Mouse (Mus musculus) hindbrain, embryonic 14.5 days (tissue): ENCODE measurements around the gene Naa25. TPM values are rescaled to one million over a fixed set of nuclear protein-coding genes. Genes with fewer than 3 reads are reported as not detected.
A peak's percentile ranks its signal among the peaks of the same experiment; 100 is the strongest.
"Not testable (repeated sequence)": the region's sequence is repeated elsewhere in the genome, so short reads cannot be mapped to it uniquely, and the experiment has no call there.

Experiments used
- ATAC-seq: fragments of 200-750 bp; cut with Nextera tagmentation; 2 replicates; pipeline ENCODE4 v1.8.0; 2017; ENCODE audit warnings: moderate number of reproducible peaks, mild to moderate bottlenecking, moderate TSS enrichment, moderate library complexity; ENCODE audit not compliant: low FRiP score
- DNase-seq: peaks from one replicate; pipeline ENCODE4 v3.0.0-alpha.2; 2015; ENCODE audit warnings: low spot score
- H3K27ac ChIP-seq: fragments of 300-500 bp; sonication (generic); 2 replicates; pipeline ENCODE4 v1.5.1; 2014; ENCODE audit warnings: mild to moderate bottlenecking, moderate library complexity
- H3K27me3 ChIP-seq: fragments of 300-500 bp; sonication (generic); 2 replicates; pipeline ENCODE4 v1.6.1; 2014; ENCODE audit warnings: mild to moderate bottlenecking, low read length, mixed read lengths; ENCODE audit not compliant: control insufficient read depth, insufficient read depth
- H3K36me3 ChIP-seq: fragments of 300-500 bp; sonication (generic); replicated peaks from 2 replicates; pipeline ENCODE4 v1.6.1; 2014; ENCODE audit not compliant: control insufficient read depth, insufficient read depth
- H3K4me1 ChIP-seq: fragments of 300-500 bp; sonication (generic); replicated peaks from 2 replicates; pipeline ENCODE4 v1.6.1; 2014; ENCODE audit warnings: antibody characterized with exemption, low read length, mixed read lengths; ENCODE audit not compliant: control insufficient read depth, insufficient read depth
- H3K4me2 ChIP-seq: fragments of 300-500 bp; sonication (generic); replicated peaks from 2 replicates; pipeline ENCODE4 v1.6.1; 2014; ENCODE audit warnings: mild to moderate bottlenecking, moderate library complexity
- H3K4me3 ChIP-seq: fragments of 300-500 bp; sonication (generic); replicated peaks from 2 replicates; pipeline ENCODE4 v1.5.1; 2014; ENCODE audit warnings: mild to moderate bottlenecking, low read length
- H3K9ac ChIP-seq: fragments of 300-500 bp; sonication (generic); 2 replicates; pipeline ENCODE4 v1.6.1; 2014
- H3K9me3 ChIP-seq: fragments of 300-500 bp; sonication (generic); 2 replicates; pipeline ENCODE4 v1.6.1; 2016; ENCODE audit warnings: low read length; ENCODE audit not compliant: control insufficient read depth
- WGBS: fragments of 180-500 bp; shearing (Covaris S2); extraction: QIAGEN DNeasy Blood & Tissue Kit; methylation state at CpG from one replicate; pipeline ENCODE4 v1.1.7; 2014; 5-methylcytosine and 5-hydroxymethylcytosine counted together
- polyA plus RNA-seq: library from polyadenylated mRNA; unstranded; fragments of >200 nt; fragmentation: Nextera tagmentation; extraction: Ambion mirVana; gene quantifications from 2 replicates; pipeline ENCODE4 v1.2.1, GENCODE M21; 2014

Gene Naa25
- 55.3 and 63.6 TPM in 2 replicates for polyA plus RNA-seq

- no peaks in the 10 kb centered on the region for H3K9me3 ChIP-seq
- ATAC-seq (peak; percentile 95), DNase-seq (peak; percentile 98)
- peak within 1 kb of the TSS; percentile 92 for H3K9ac ChIP-seq
- peaks cover 7% of the 10 kb centered on the region; the same call in 1 of the 2 replicates for H3K36me3 ChIP-seq
- H3K27ac ChIP-seq, result peak within 1 kb of the TSS; percentile 86
- peaks cover 18% of the 10 kb centered on the region for H3K4me1 ChIP-seq
- H3K27me3 ChIP-seq, result no peaks in the 10 kb centered on the region
- WGBS, result 10% methylated on average over 51 of the region's 53 CpGs
- H3K4me3 ChIP-seq, result peak within 1 kb of the TSS; percentile 98
- peak within 1 kb of the TSS; percentile 89 for H3K4me2 ChIP-seq
These were observed at the start of gene Naa25 for GRCm38 (mm10) chr5:121397187-121398145. Gene Naa25, plus strand, starts transcription at chr5:121397936.

DNA sequence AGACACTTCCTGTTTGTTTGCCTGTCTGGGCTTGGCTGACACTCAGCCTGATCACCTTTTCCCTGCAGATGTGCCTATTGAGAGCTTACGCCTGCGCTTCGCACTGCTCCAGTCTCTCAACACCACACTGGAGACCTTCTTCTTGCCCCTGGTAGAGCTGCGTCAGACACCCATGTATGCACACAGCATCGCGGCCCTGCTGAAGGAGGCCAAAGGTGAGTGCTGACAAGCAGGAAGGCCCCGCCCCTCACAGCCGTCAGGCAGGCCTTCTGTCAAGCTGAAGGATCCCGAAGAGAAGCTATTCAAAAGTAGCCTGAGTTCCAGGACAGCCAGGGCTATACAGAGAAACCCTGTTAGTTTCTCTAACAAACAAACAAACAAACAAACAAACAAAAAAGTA, 38.5 kb upstream of the Naa25 start:
- Histone ChIP-seq H3K4me3 (no peak overlapping the region), H3K9me3 (no peaks in the 10 kb centered on the region), H3K27me3 (no peaks in the 10 kb centered on the region), H3K36me3 (peaks cover 100% of the 10 kb centered on the region), H3K4me1 (no peaks in the 10 kb centered on the region), H3K4me2 (no peak overlapping the region), H3K27ac (no peak overlapping the region), H3K9ac (no peak overlapping the region)
- no peak for DNase-seq
- WGBS, result 81% methylated on average over 9 of the region's 9 CpGs
- ATAC-seq, result no peak

DNA sequence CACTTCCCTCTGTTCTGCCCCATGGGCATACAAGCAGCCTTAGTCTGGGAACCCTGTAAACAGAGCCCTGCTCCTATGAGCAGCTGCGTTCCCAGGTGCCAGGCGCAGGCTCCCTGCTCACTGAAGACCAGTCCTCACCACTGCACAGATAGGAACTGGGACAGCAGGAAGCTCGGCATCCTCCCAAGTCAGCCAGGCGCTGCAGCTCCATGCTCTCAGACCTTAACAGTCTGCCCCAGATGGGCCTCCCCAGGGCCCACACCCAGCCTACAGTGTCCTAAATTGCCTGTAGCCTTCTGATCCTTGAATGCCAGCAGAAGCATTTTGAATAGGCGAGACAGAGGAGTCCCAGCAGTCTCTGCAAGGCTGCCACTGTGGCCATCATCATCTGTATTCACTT, 36.0 kb upstream of the Naa25 start:
- WGBS, result 96% methylated on average over 5 of the region's 5 CpGs
- no peak for ATAC-seq
- Histone ChIP-seq H3K27me3 (no peaks in the 10 kb centered on the region), H3K9ac (no peak overlapping the region), H3K36me3 (peaks cover 100% of the 10 kb centered on the region), H3K4me1 (no peaks in the 10 kb centered on the region), H3K27ac (no peak overlapping the region), H3K4me2 (no peak overlapping the region), H3K4me3 (no peak overlapping the region), H3K9me3 (no peaks in the 10 kb centered on the region)
- no peak for DNase-seq

DNA sequence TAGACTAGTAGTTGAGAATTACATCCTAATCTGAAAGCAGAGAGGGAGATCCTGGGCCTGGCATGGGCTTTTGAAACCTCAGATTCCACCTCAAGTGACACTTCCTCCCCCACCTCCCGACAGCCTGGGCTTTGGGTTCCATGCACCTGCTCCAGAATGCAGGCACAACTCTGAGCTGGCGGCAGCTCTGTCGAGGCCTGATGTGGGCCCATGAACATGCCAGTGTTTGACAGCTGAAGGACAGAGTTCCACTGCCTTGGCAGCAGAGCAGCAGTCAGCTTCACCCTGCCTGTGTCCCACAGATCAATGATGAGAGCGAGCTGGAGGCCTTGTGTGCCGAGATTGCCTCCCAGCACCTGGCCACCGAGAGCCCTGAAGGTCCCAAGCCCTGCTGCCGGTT, 34.3 kb upstream of the Naa25 start:
- no peak overlapping the region for H3K9ac ChIP-seq
- H3K4me3 ChIP-seq, result no peak overlapping the region
- no peaks in the 10 kb centered on the region for H3K27me3 ChIP-seq
- H3K4me1 ChIP-seq, result no peaks in the 10 kb centered on the region
- H3K27ac ChIP-seq, result no peak overlapping the region
- ATAC-seq (no peak), DNase-seq (no peak)
- peaks cover 100% of the 10 kb centered on the region for H3K36me3 ChIP-seq
- 93% methylated on average over 7 of the region's 7 CpGs for WGBS
- no peak overlapping the region for H3K4me2 ChIP-seq
- no peaks in the 10 kb centered on the region for H3K9me3 ChIP-seq

- Histone ChIP-seq H3K27me3 (no peaks in the 10 kb centered on the region), H3K4me1 (no peaks in the 10 kb centered on the region), H3K36me3 (peaks cover 98% of the 10 kb centered on the region), H3K27ac (no peak overlapping the region), H3K4me2 (no peak overlapping the region), H3K4me3 (no peak overlapping the region), H3K9me3 (no peaks in the 10 kb centered on the region), H3K9ac (no peak overlapping the region)
- WGBS, result 82% methylated on average over 16 of the region's 16 CpGs
- ATAC-seq (no peak), DNase-seq (no peak)
These were observed 31.1 kb upstream of the Naa25 start for GRCm38 (mm10) chr5:121366449-121367225.

- peaks cover 98% of the 10 kb centered on the region for H3K36me3 ChIP-seq
These were observed 30.5 kb upstream of the Naa25 start for GRCm38 (mm10) chr5:121367255-121367654.

DNA sequence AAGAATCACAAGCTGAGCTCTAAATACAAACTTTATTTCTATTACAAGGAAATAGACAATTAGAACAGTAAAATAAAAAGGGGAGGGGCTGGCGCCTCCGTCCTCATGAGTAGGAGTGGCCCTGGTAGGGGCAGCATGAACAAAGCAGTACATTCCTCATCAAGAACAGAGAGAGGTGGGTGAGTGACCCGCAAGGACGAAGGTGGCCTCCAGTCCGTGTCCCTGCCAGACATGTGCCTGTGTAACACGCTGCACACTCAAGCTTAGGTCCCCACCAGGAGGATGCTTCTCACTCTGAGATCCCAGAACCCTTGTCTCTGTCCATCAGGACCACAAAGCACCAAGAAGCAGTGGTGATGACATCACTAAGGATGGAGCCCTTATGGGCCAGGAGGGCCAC, 26.0 kb upstream of the Naa25 start:
- no peak overlapping the region for H3K4me2 ChIP-seq
- no peak overlapping the region for H3K4me3 ChIP-seq
- H3K27me3 ChIP-seq, result no peaks in the 10 kb centered on the region
- ATAC-seq (no peak), DNase-seq (no peak)
- no peaks in the 10 kb centered on the region for H3K4me1 ChIP-seq
- peaks cover 96% of the 10 kb centered on the region for H3K36me3 ChIP-seq
- H3K27ac ChIP-seq, result no peak overlapping the region
- H3K9ac ChIP-seq, result no peak overlapping the region
- 88% methylated on average over 6 of the region's 6 CpGs for WGBS
- no peaks in the 10 kb centered on the region for H3K9me3 ChIP-seq

More at GRCm38 (mm10) chr5:121367255-121367654, 30.5 kb upstream of the Naa25 start:
- 91% methylated on average over 4 of the region's 4 CpGs for WGBS
- DNase-seq (no peak), ATAC-seq (no peak)
- H3K4me2 ChIP-seq, result no peak overlapping the region
- H3K9ac ChIP-seq, result no peak overlapping the region
- no peaks in the 10 kb centered on the region for H3K27me3 ChIP-seq
- no peaks in the 10 kb centered on the region for H3K4me1 ChIP-seq
- H3K27ac ChIP-seq, result no peak overlapping the region
- no peak overlapping the region for H3K4me3 ChIP-seq
- no peaks in the 10 kb centered on the region for H3K9me3 ChIP-seq

DNA sequence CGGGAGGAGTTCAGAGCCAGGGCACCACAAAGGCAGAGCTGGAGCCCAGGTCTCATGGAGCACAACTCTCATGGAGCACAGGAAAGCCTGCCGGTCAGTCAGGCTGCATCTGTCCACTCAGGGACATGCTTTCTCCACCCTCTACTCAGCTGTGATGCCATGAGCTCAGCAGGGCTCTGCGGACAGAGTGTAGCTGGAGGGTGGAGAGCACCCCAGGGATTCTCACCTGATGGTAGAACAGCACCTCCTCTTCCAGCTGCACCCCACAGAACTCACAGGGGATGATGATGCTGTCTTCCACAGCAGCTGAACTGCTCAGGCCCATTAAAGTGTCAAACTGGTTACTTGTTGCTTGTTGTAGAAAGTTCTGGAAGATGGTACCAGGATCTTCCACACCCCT, 22.9 kb upstream of the Naa25 start:
- no peaks in the 10 kb centered on the region for H3K27me3 ChIP-seq
- H3K9me3 ChIP-seq, result no peaks in the 10 kb centered on the region
- no peak overlapping the region for H3K4me2 ChIP-seq
- ATAC-seq (no peak), DNase-seq (no peak)
- no peak overlapping the region for H3K27ac ChIP-seq
- no peaks in the 10 kb centered on the region for H3K4me1 ChIP-seq
- no peak overlapping the region for H3K9ac ChIP-seq
- 94% methylated on average over 3 of the region's 3 CpGs for WGBS
- no peak overlapping the region for H3K4me3 ChIP-seq
- peaks cover 96% of the 10 kb centered on the region for H3K36me3 ChIP-seq

GRCm38 (mm10) chr5:121376972-121377371, 20.8 kb upstream of the Naa25 start:
- H3K4me2 ChIP-seq, H3K4me3 ChIP-seq, H3K4me1 ChIP-seq, H3K27me3 ChIP-seq, ATAC-seq, H3K9ac ChIP-seq, H3K9me3 ChIP-seq, DNase-seq, H3K27ac ChIP-seq: not testable (repeated sequence)
- H3K36me3 ChIP-seq, result peaks cover 97% of the 10 kb centered on the region
- WGBS, result 78% methylated on average over 5 of the region's 5 CpGs
